ENCODE assay signal across 18 mouse cellular contexts in the genomic region with DNA sequence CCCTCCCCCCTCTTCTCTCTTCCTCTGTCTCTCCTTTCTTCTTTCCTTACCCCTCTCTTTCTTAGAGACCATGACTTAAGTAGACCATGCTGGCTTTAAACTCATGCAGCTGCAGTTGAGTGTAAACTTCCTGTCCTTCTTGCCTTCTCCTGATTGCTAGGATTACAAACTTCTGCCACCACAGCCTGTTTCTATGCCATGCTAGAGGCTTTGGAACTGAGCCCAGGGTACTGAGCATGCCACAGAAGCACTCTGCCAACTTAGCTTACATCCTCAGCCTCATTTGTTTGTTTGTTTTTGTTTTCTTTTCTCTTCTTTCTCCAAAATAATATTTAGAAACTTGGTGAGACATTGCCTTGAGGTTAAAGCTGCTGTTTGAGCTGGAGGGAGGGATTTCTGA. TPM values are rescaled to one million over a fixed set of nuclear protein-coding genes. Genes with fewer than 3 reads are reported as not detected.
A peak's percentile ranks its signal among the peaks of the same experiment; 100 is the strongest.
DNase-seq lines count a peak whose midpoint lies in the region; ATAC-seq and TF ChIP-seq lines count a peak whose summit lies in the region.
"Had no signal": no experiment of that assay in that cellular context is flagged by ENCODE, and none has a peak within 500 bp of the region (broad histone marks: within the 10 kb centered on the region; RNA-seq: fewer than 3 reads in every experiment).

No protein-coding gene starts in this region.

- no peak for TF ChIP-seq POLR2A in brain, embryonic 14.5 days (IDR thresholded peaks at IDR 0.05; ENCODE audit: borderline replicate concordance, extremely low read depth, insufficient read depth, insufficient read length, poor library complexity, severe bottlenecking)

- no peak for DNase-seq in forebrain, embryonic 11.5 days (ENCODE audit: low spot score)
- no peak for DNase-seq in kidney, postnatal 14 days
- DNase-seq in brain, embryonic 14.5 days (ENCODE audit: low read depth): peak; percentile 73
- no peak for DNase-seq in limb, embryonic 10.5 days (ENCODE audit: low spot score)
- DNase-seq in layer of hippocampus, postnatal 14 days (ENCODE audit: low spot score in 2 of 2): no peak
- no peak for DNase-seq in adrenal gland, adult 18-20 months (ENCODE audit: low spot score in 2 of 2)
- DNase-seq: adrenal gland, postnatal 10 days; cerebellum, postnatal 36 days; kidney, adult 8-10 months; retina, postnatal 1 day had no signal

- ATAC-seq in forebrain, embryonic 15.5 days (replicated peaks): no peak
- no peak for ATAC-seq in forebrain, embryonic 11.5 days (replicated peaks; ENCODE audit: low FRiP score)
- ATAC-seq in kidney, embryonic 15.5 days (replicated peaks; ENCODE audit: low FRiP score): no peak

- H3K27ac ChIP-seq in forebrain, embryonic 15.5 days (replicated peaks): peak overlapping the region; percentile 39; the same call in 1 of the 2 replicates
- H3K27ac ChIP-seq in forebrain, embryonic 11.5 days (ENCODE audit: low read depth, low read length): no peak overlapping the region
- peak overlapping the region; percentile 63 for H3K27ac ChIP-seq in kidney, embryonic 15.5 days
- H3K27ac ChIP-seq in limb, embryonic 10.5 days: peak overlapping the region; percentile 53; the same call in 1 of the 2 replicates
- H3K27ac ChIP-seq: hindbrain, embryonic 10.5 days; liver, embryonic 15.5 days; neural tube, embryonic 13.5 days had no signal

- H3K4me2 ChIP-seq in forebrain, embryonic 15.5 days (replicated peaks): no peak overlapping the region
- H3K4me2 ChIP-seq in forebrain, embryonic 11.5 days (ENCODE audit: low read depth, low read length, severe bottlenecking): no peak overlapping the region
- no peak overlapping the region for H3K4me2 ChIP-seq in kidney, embryonic 15.5 days
- H3K4me2 ChIP-seq: liver, embryonic 15.5 days; neural tube, embryonic 13.5 days had no signal

- H3K27me3 ChIP-seq in forebrain, embryonic 15.5 days: no peaks in the 10 kb centered on the region
- H3K27me3 ChIP-seq in forebrain, embryonic 11.5 days (ENCODE audit: control insufficient read depth, insufficient read depth, low read length): no peaks in the 10 kb centered on the region
- H3K27me3 ChIP-seq in kidney, embryonic 15.5 days: no peaks in the 10 kb centered on the region
- no peaks in the 10 kb centered on the region for H3K27me3 ChIP-seq in limb, embryonic 10.5 days (ENCODE audit: low read depth, poor library complexity, severe bottlenecking)
- H3K27me3 ChIP-seq: liver, embryonic 15.5 days; neural tube, embryonic 13.5 days had no signal

- H3K9ac ChIP-seq in forebrain, embryonic 15.5 days (replicated peaks): no peak overlapping the region
- no peak overlapping the region for H3K9ac ChIP-seq in forebrain, embryonic 11.5 days (ENCODE audit: low read length)
- H3K9ac ChIP-seq in kidney, embryonic 15.5 days: no peak overlapping the region
- H3K9ac ChIP-seq: liver, embryonic 15.5 days; neural tube, embryonic 13.5 days had no signal

- H3K4me3 ChIP-seq in forebrain, embryonic 15.5 days: no peak overlapping the region
- H3K4me3 ChIP-seq in forebrain, embryonic 11.5 days (ENCODE audit: low read depth, low read length): no peak overlapping the region
- no peak overlapping the region for H3K4me3 ChIP-seq in kidney, embryonic 15.5 days (replicated peaks)
- H3K4me3 ChIP-seq in limb, embryonic 10.5 days: no peak overlapping the region
- H3K4me3 ChIP-seq: hindbrain, embryonic 10.5 days; liver, embryonic 15.5 days; neural tube, embryonic 13.5 days had no signal

- H3K36me3 ChIP-seq in forebrain, embryonic 15.5 days: no peaks in the 10 kb centered on the region
- no peaks in the 10 kb centered on the region for H3K36me3 ChIP-seq in forebrain, embryonic 11.5 days (ENCODE audit: control insufficient read depth, insufficient read depth, low read length)
- H3K36me3 ChIP-seq in kidney, embryonic 15.5 days: no peaks in the 10 kb centered on the region
- no peaks in the 10 kb centered on the region for H3K36me3 ChIP-seq in limb, embryonic 10.5 days
- H3K36me3 ChIP-seq: hindbrain, embryonic 10.5 days; liver, embryonic 15.5 days; neural tube, embryonic 13.5 days had no signal

- H3K4me1 ChIP-seq in forebrain, embryonic 15.5 days: peaks cover 13% of the 10 kb centered on the region
- H3K4me1 ChIP-seq in forebrain, embryonic 11.5 days (replicated peaks; ENCODE audit: control insufficient read depth, insufficient read depth, low read length): no peaks in the 10 kb centered on the region
- peaks cover 13% of the 10 kb centered on the region for H3K4me1 ChIP-seq in kidney, embryonic 15.5 days
- H3K4me1 ChIP-seq in limb, embryonic 10.5 days: peaks cover 26% of the 10 kb centered on the region
- H3K4me1 ChIP-seq: liver, embryonic 15.5 days had no signal

- no peaks in the 10 kb centered on the region for H3K9me3 ChIP-seq in forebrain, embryonic 15.5 days
- H3K9me3 ChIP-seq in forebrain, embryonic 11.5 days (ENCODE audit: control insufficient read depth, low read length): no peaks in the 10 kb centered on the region
- no peaks in the 10 kb centered on the region for H3K9me3 ChIP-seq in kidney, embryonic 15.5 days (replicated peaks)
- H3K9me3 ChIP-seq in limb, embryonic 10.5 days (replicated peaks): no peaks in the 10 kb centered on the region
- H3K9me3 ChIP-seq: hindbrain, embryonic 10.5 days; liver, embryonic 15.5 days; neural tube, embryonic 13.5 days had no signal

- TF ChIP-seq CTCF in brain, embryonic 14.5 days (IDR thresholded peaks at IDR 0.05; ENCODE audit: borderline replicate concordance, extremely low read depth, insufficient read depth, insufficient read length): no peak

RNA-seq across cellular contexts. Expression of a gene that starts 25.4 kb away (rescaled TPM):
- 47.0 and 47.4 TPM in 2 replicates for polyA plus RNA-seq in forebrain, embryonic 15.5 days (2015; fragmentation: Nextera tagmentation; extraction: Ambion mirVana)
- polyA plus RNA-seq in forebrain, embryonic 11.5 days (2014; fragmentation: Nextera tagmentation; extraction: Ambion mirVana): 147 and 161 TPM in 2 replicates
- polyA plus RNA-seq in kidney, embryonic 15.5 days (2015; fragmentation: Nextera tagmentation; extraction: Ambion mirVana): 170 and 206 TPM in 2 replicates
- polyA plus RNA-seq in brain, embryonic 14.5 days (2012; rRNA removed): 52.7 and 59.3 TPM in 2 replicates
- 258 and 261 TPM in 2 replicates for polyA plus RNA-seq in limb, embryonic 10.5 days (2016; fragmentation: Nextera tagmentation; extraction: Ambion mirVana)
- total RNA-seq in layer of hippocampus, postnatal 14 days (2021): 10 to 100 TPM; 10.8 to 18.3 TPM
- 10 to 100 TPM; 29.0 to 32.9 TPM for total RNA-seq in adrenal gland, adult 18-20 months (2021)

RNA-seq across cellular contexts. Expression of a gene that starts 48.5 kb away (rescaled TPM):
- 0.59 TPM in 2 replicates for polyA plus RNA-seq in forebrain, embryonic 15.5 days (2015; fragmentation: Nextera tagmentation; extraction: Ambion mirVana)
- polyA plus RNA-seq in forebrain, embryonic 11.5 days (2014; fragmentation: Nextera tagmentation; extraction: Ambion mirVana): 0.47 and 0.95 TPM in 2 replicates
- polyA plus RNA-seq in kidney, embryonic 15.5 days (2015; fragmentation: Nextera tagmentation; extraction: Ambion mirVana): 0.53 TPM in 2 replicates
- polyA plus RNA-seq in brain, embryonic 14.5 days (2012; rRNA removed): 0.47 and 0.59 TPM in 2 replicates
- 0.34 and 0.49 TPM in 2 replicates for polyA plus RNA-seq in limb, embryonic 10.5 days (2016; fragmentation: Nextera tagmentation; extraction: Ambion mirVana)
- total RNA-seq in layer of hippocampus, postnatal 14 days (2021): under 1 TPM in 1 of 2 experiments, not detected in 1; 0.21 TPM
- total RNA-seq in adrenal gland, adult 18-20 months (2021): not detected
- total RNA-seq: adrenal gland, postnatal 10 days; gastrocnemius, postnatal 4 days; left cerebral cortex, postnatal 25 days; megakaryocyte progenitor cell, adult 5-6 weeks had no signal
- polyA plus RNA-seq: liver, embryonic 15.5 days had no signal

RNA-seq across cellular contexts. Expression of a gene that starts 48.6 kb away (rescaled TPM):
- polyA plus RNA-seq in forebrain, embryonic 15.5 days (2015; fragmentation: Nextera tagmentation; extraction: Ambion mirVana): 0.13 and 0.15 TPM in 2 replicates
- polyA plus RNA-seq in forebrain, embryonic 11.5 days (2014; fragmentation: Nextera tagmentation; extraction: Ambion mirVana): 0.07 and 0.12 TPM in 2 replicates
- polyA plus RNA-seq in kidney, embryonic 15.5 days (2015; fragmentation: Nextera tagmentation; extraction: Ambion mirVana): 0.21 and 0.22 TPM in 2 replicates
- 0.04 and 0.14 TPM in 2 replicates for polyA plus RNA-seq in brain, embryonic 14.5 days (2012; rRNA removed)
- polyA plus RNA-seq in limb, embryonic 10.5 days (2016; fragmentation: Nextera tagmentation; extraction: Ambion mirVana): 0.19 and 0.38 TPM in 2 replicates
- under 1 TPM in 1 of 2 experiments, not detected in 1; 0.12 TPM for total RNA-seq in layer of hippocampus, postnatal 14 days (2021)
- total RNA-seq in adrenal gland, adult 18-20 months (2021): not detected
- total RNA-seq: left cerebral cortex, postnatal 25 days; megakaryocyte progenitor cell, adult 5-6 weeks had no signal
- polyA plus RNA-seq: hindbrain, embryonic 10.5 days; neural tube, embryonic 13.5 days had no signal
